Mouse (Mus musculus): Measurements from ENCODE around the gene Cyp2b19. TPM values are rescaled to one million over a fixed set of nuclear protein-coding genes. Genes with fewer than 3 reads are reported as not detected.
A peak's percentile ranks its signal among the peaks of the same experiment; 100 is the strongest.

Gene Cyp2b19
- 0.06 TPM in 1 of 2 replicates, not detected in the other for polyA plus RNA-seq (2015; fragmentation: Nextera tagmentation; extraction: Ambion mirVana)

GRCm38 (mm10) chr7:26756842-26757241, at the start of gene Cyp2b19:
Gene Cyp2b19, plus strand, starts transcription at chr7:26757142.
- H3K9me3 ChIP-seq (replicated peaks; ENCODE audit: control insufficient read depth, low read length): no peaks in the 10 kb centered on the region
- ATAC-seq (ENCODE audit: insufficient read depth, low FRiP score): no peak
- H3K36me3 ChIP-seq (ENCODE audit: control insufficient read depth, insufficient read depth, low read length): no peaks in the 10 kb centered on the region
- H3K4me2 ChIP-seq (ENCODE audit: low read depth, low read length): no peak within 1 kb of the TSS
- H3K27me3 ChIP-seq (ENCODE audit: control insufficient read depth, insufficient read depth, low read length): no peaks in the 10 kb centered on the region
- H3K27ac ChIP-seq (ENCODE audit: low read length): no peak within 1 kb of the TSS
- WGBS: 71% methylated on average over 2 of the region's 2 CpGs
- H3K4me3 ChIP-seq (replicated peaks; ENCODE audit: low read length): no peak within 1 kb of the TSS
- no peaks in the 10 kb centered on the region for H3K4me1 ChIP-seq (ENCODE audit: control insufficient read depth, insufficient read depth, low read length)
- H3K9ac ChIP-seq (ENCODE audit: low read length): no peak within 1 kb of the TSS

GRCm38 (mm10) chr7:26711061-26711460, 45.9 kb upstream of the Cyp2b19 start:
- Histone ChIP-seq H3K4me1 (ENCODE audit: control insufficient read depth, insufficient read depth, low read length) (no peaks in the 10 kb centered on the region), H3K36me3 (ENCODE audit: control insufficient read depth, insufficient read depth, low read length) (no peaks in the 10 kb centered on the region), H3K27ac (ENCODE audit: low read length) (no peak overlapping the region), H3K9ac (ENCODE audit: low read length) (no peak overlapping the region), H3K27me3 (ENCODE audit: control insufficient read depth, insufficient read depth, low read length) (no peaks in the 10 kb centered on the region), H3K4me2 (ENCODE audit: low read depth, low read length) (no peak overlapping the region), H3K9me3 (replicated peaks; ENCODE audit: control insufficient read depth, low read length) (no peaks in the 10 kb centered on the region), H3K4me3 (replicated peaks; ENCODE audit: low read length) (no peak overlapping the region)
- 85% methylated on average over 11 of the region's 11 CpGs for WGBS
- no peak for ATAC-seq (ENCODE audit: insufficient read depth, low FRiP score)

- no peak for ATAC-seq (ENCODE audit: insufficient read depth, low FRiP score)
- Histone ChIP-seq H3K4me3 (replicated peaks; ENCODE audit: low read length) (no peak overlapping the region), H3K9me3 (replicated peaks; ENCODE audit: control insufficient read depth, low read length) (no peaks in the 10 kb centered on the region), H3K27me3 (ENCODE audit: control insufficient read depth, insufficient read depth, low read length) (no peaks in the 10 kb centered on the region), H3K36me3 (ENCODE audit: control insufficient read depth, insufficient read depth, low read length) (no peaks in the 10 kb centered on the region), H3K4me1 (ENCODE audit: control insufficient read depth, insufficient read depth, low read length) (no peaks in the 10 kb centered on the region), H3K27ac (ENCODE audit: low read length) (no peak overlapping the region), H3K4me2 (ENCODE audit: low read depth, low read length) (no peak overlapping the region), H3K9ac (ENCODE audit: low read length) (no peak overlapping the region)
Measured at GRCm38 (mm10) chr7:26738940-26739339, 18.0 kb upstream of the Cyp2b19 start.

GRCm38 (mm10) chr7:26743948-26744347, 13.0 kb upstream of the Cyp2b19 start:
- no peaks in the 10 kb centered on the region for H3K27me3 ChIP-seq (ENCODE audit: control insufficient read depth, insufficient read depth, low read length)
- no peak for ATAC-seq (ENCODE audit: insufficient read depth, low FRiP score)
- 77% methylated on average over 4 of the region's 4 CpGs for WGBS
- H3K27ac ChIP-seq (ENCODE audit: low read length): no peak overlapping the region
- H3K9ac ChIP-seq (ENCODE audit: low read length): no peak overlapping the region
- no peaks in the 10 kb centered on the region for H3K9me3 ChIP-seq (replicated peaks; ENCODE audit: control insufficient read depth, low read length)
- no peak overlapping the region for H3K4me3 ChIP-seq (replicated peaks; ENCODE audit: low read length)
- H3K36me3 ChIP-seq (ENCODE audit: control insufficient read depth, insufficient read depth, low read length): no peaks in the 10 kb centered on the region
- no peaks in the 10 kb centered on the region for H3K4me1 ChIP-seq (ENCODE audit: control insufficient read depth, insufficient read depth, low read length)
- H3K4me2 ChIP-seq (ENCODE audit: low read depth, low read length): no peak overlapping the region

- no peak overlapping the region for H3K27ac ChIP-seq (ENCODE audit: low read length)
- H3K36me3 ChIP-seq (ENCODE audit: control insufficient read depth, insufficient read depth, low read length): no peaks in the 10 kb centered on the region
- no peak overlapping the region for H3K4me2 ChIP-seq (ENCODE audit: low read depth, low read length)
- H3K4me1 ChIP-seq (ENCODE audit: control insufficient read depth, insufficient read depth, low read length): no peaks in the 10 kb centered on the region
- H3K4me3 ChIP-seq (replicated peaks; ENCODE audit: low read length): no peak overlapping the region
- WGBS: 68% methylated on average over 1 of the region's 1 CpGs
- no peaks in the 10 kb centered on the region for H3K27me3 ChIP-seq (ENCODE audit: control insufficient read depth, insufficient read depth, low read length)
- H3K9ac ChIP-seq (ENCODE audit: low read length): no peak overlapping the region
- no peaks in the 10 kb centered on the region for H3K9me3 ChIP-seq (replicated peaks; ENCODE audit: control insufficient read depth, low read length)
- no peak for ATAC-seq (ENCODE audit: insufficient read depth, low FRiP score)
Measured at GRCm38 (mm10) chr7:26745486-26745885, 11.5 kb upstream of the Cyp2b19 start.

GRCm38 (mm10) chr7:26767084-26767483, 10.1 kb downstream of the Cyp2b19 start:
- Histone ChIP-seq H3K9me3 (replicated peaks; ENCODE audit: control insufficient read depth, low read length) (no peaks in the 10 kb centered on the region), H3K4me1 (ENCODE audit: control insufficient read depth, insufficient read depth, low read length) (no peaks in the 10 kb centered on the region), H3K9ac (ENCODE audit: low read length) (no peak overlapping the region), H3K27me3 (ENCODE audit: control insufficient read depth, insufficient read depth, low read length) (no peaks in the 10 kb centered on the region), H3K4me2 (ENCODE audit: low read depth, low read length) (no peak overlapping the region), H3K36me3 (ENCODE audit: control insufficient read depth, insufficient read depth, low read length) (no peaks in the 10 kb centered on the region), H3K27ac (ENCODE audit: low read length) (no peak overlapping the region), H3K4me3 (replicated peaks; ENCODE audit: low read length) (no peak overlapping the region)
- ATAC-seq (ENCODE audit: insufficient read depth, low FRiP score): no peak
- WGBS: 50% methylated on average over 1 of the region's 1 CpGs

GRCm38 (mm10) chr7:26769881-26770470, 13.0 kb downstream of the Cyp2b19 start:
- no peak for ATAC-seq (ENCODE audit: insufficient read depth, low FRiP score)
- Histone ChIP-seq H3K27me3 (ENCODE audit: control insufficient read depth, insufficient read depth, low read length) (no peaks in the 10 kb centered on the region), H3K36me3 (ENCODE audit: control insufficient read depth, insufficient read depth, low read length) (no peaks in the 10 kb centered on the region), H3K4me3 (replicated peaks; ENCODE audit: low read length) (no peak overlapping the region), H3K9me3 (replicated peaks; ENCODE audit: control insufficient read depth, low read length) (no peaks in the 10 kb centered on the region), H3K4me2 (ENCODE audit: low read depth, low read length) (no peak overlapping the region), H3K9ac (ENCODE audit: low read length) (no peak overlapping the region), H3K27ac (ENCODE audit: low read length) (no peak overlapping the region), H3K4me1 (ENCODE audit: control insufficient read depth, insufficient read depth, low read length) (no peaks in the 10 kb centered on the region)
- 82% methylated on average over 9 of the region's 9 CpGs for whole genome bisulfite sequencing

GRCm38 (mm10) chr7:26772866-26773586, 16.1 kb downstream of the Cyp2b19 start:
- Histone ChIP-seq H3K36me3 (ENCODE audit: control insufficient read depth, insufficient read depth, low read length) (no peaks in the 10 kb centered on the region), H3K9ac (ENCODE audit: low read length) (no peak overlapping the region), H3K27me3 (ENCODE audit: control insufficient read depth, insufficient read depth, low read length) (no peaks in the 10 kb centered on the region), H3K9me3 (replicated peaks; ENCODE audit: control insufficient read depth, low read length) (no peaks in the 10 kb centered on the region), H3K4me3 (replicated peaks; ENCODE audit: low read length) (no peak overlapping the region), H3K27ac (ENCODE audit: low read length) (peak overlapping the region; percentile 68), H3K4me1 (ENCODE audit: control insufficient read depth, insufficient read depth, low read length) (no peaks in the 10 kb centered on the region), H3K4me2 (ENCODE audit: low read depth, low read length) (no peak overlapping the region)
- ATAC-seq (ENCODE audit: insufficient read depth, low FRiP score): peak; percentile 58; the same call in 1 of the 2 replicates
- WGBS: 68% methylated on average over 3 of the region's 3 CpGs

GRCm38 (mm10) chr7:26775866-26776265, 18.9 kb downstream of the Cyp2b19 start:
- H3K4me3 ChIP-seq (replicated peaks; ENCODE audit: low read length): no peak overlapping the region
- no peak overlapping the region for H3K9ac ChIP-seq (ENCODE audit: low read length)
- H3K36me3 ChIP-seq (ENCODE audit: control insufficient read depth, insufficient read depth, low read length): no peaks in the 10 kb centered on the region
- H3K9me3 ChIP-seq (replicated peaks; ENCODE audit: control insufficient read depth, low read length): no peaks in the 10 kb centered on the region
- H3K27ac ChIP-seq (ENCODE audit: low read length): no peak overlapping the region
- no peaks in the 10 kb centered on the region for H3K4me1 ChIP-seq (ENCODE audit: control insufficient read depth, insufficient read depth, low read length)
- WGBS: 20% methylated on average over 6 of the region's 6 CpGs
- ATAC-seq (ENCODE audit: insufficient read depth, low FRiP score): no peak
- H3K4me2 ChIP-seq (ENCODE audit: low read depth, low read length): no peak overlapping the region
- no peaks in the 10 kb centered on the region for H3K27me3 ChIP-seq (ENCODE audit: control insufficient read depth, insufficient read depth, low read length)

All from stomach, embryonic 16.5 days (tissue).